In genomic region chr5:139178895-139179631, GRCm38 (mm10) we compare ENCODE assay signal across 8 mouse cellular contexts. TPM values are rescaled to one million over a fixed set of nuclear protein-coding genes. Genes with fewer than 3 reads are reported as not detected.
DNase-seq lines count a peak whose midpoint lies in the region; ATAC-seq and TF ChIP-seq lines count a peak whose summit lies in the region.

No protein-coding gene starts in this region.

- H3K27me3 ChIP-seq in forebrain, embryonic 15.5 days, result no peaks in the 10 kb centered on the region

- H3K36me3 ChIP-seq in ES-E14 (ENCODE audit: control insufficient read depth, insufficient read depth, low read length, poor library complexity, severe bottlenecking), result peaks cover 51% of the 10 kb centered on the region
- H3K36me3 ChIP-seq in forebrain, embryonic 15.5 days, result peaks cover 34% of the 10 kb centered on the region

- no peak overlapping the region for H3K4me2 ChIP-seq in forebrain, embryonic 15.5 days (replicated peaks)

- no peak overlapping the region for H3K27ac ChIP-seq in ES-E14 (ENCODE audit: insufficient read depth, low read depth, low read length, poor library complexity, severe bottlenecking)
- H3K27ac ChIP-seq in forebrain, embryonic 15.5 days (replicated peaks), result no peak overlapping the region
- no peak overlapping the region for H3K27ac ChIP-seq in olfactory bulb, adult 2 months (ENCODE audit: insufficient read depth, low read depth, low read length)

- peak; percentile 96 for TF ChIP-seq CTCF in lung, adult 2 months (IDR thresholded peaks at IDR 0.05; ENCODE audit: insufficient read depth, low read length)
- TF ChIP-seq CTCF in olfactory bulb, adult 2 months (IDR thresholded peaks at IDR 0.05; ENCODE audit: insufficient read depth, low read depth, low read length), result peak; percentile 85

- no peak for TF ChIP-seq POLR2A in lung, adult 2 months (IDR thresholded peaks at IDR 0.05; ENCODE audit: borderline replicate concordance, extremely low read depth, low read depth, low read length)
- TF ChIP-seq POLR2A in olfactory bulb, adult 2 months (IDR thresholded peaks at IDR 0.05; ENCODE audit: insufficient read depth, low read depth, low read length), result no peak

- no peaks in the 10 kb centered on the region for H3K9me3 ChIP-seq in ES-E14 (ENCODE audit: control insufficient read depth, insufficient read depth, low read depth, low read length)
- H3K9me3 ChIP-seq in forebrain, embryonic 15.5 days, result no peaks in the 10 kb centered on the region

- WGBS in forebrain, embryonic 15.5 days, result 25% methylated on average over 11 of the region's 11 CpGs
- 24% methylated on average over 11 of the region's 11 CpGs for WGBS in lung, adult 2 months
- WGBS in olfactory bulb, adult 2 months, result 25% methylated on average over 11 of the region's 11 CpGs

- DNase-seq in ES-E14 (ENCODE audit: low read depth, low spot score), result peak; percentile 66
- peak; percentile 69 for DNase-seq in cerebellum, adult 11-12 months
- peak; percentile 87 for DNase-seq in heart, postnatal 4 days
- peak; percentile 66 to 83 for DNase-seq in layer of hippocampus, adult 18-20 months (ENCODE audit: low spot score in 2 of 2)
- peak; percentile 76 for DNase-seq in lung, adult 2 months
- peak; percentile 86 for DNase-seq in thymus, postnatal 0 days (ENCODE audit: low spot score)

- in situ Hi-C loops in ES-E14 (cut with MboI; ENCODE audit: low sequenced_read_pairs in 2 of 2, unreplicated experiment in 2 of 2), result loop anchor here (5.0 to 10.0 kb wide), 3 partner anchors 92 to 324 kb away; no protein-coding TSS in a partner anchor

- ATAC-seq in forebrain, embryonic 15.5 days (replicated peaks), result peak; percentile 77

- H3K4me3 ChIP-seq in ES-E14 (ENCODE audit: insufficient read depth in 1 of 2, low read depth in 1 of 2, low read length in 2 of 2, poor library complexity in 1 of 2, severe bottlenecking in 1 of 2), result no peak overlapping the region
- no peak overlapping the region for H3K4me3 ChIP-seq in forebrain, embryonic 15.5 days
- no peak overlapping the region for H3K4me3 ChIP-seq in lung, adult 2 months (replicated peaks; ENCODE audit: extremely low read depth, low read depth, low read length)
- H3K4me3 ChIP-seq in olfactory bulb, adult 2 months (ENCODE audit: insufficient read depth, low read depth, low read length), result no peak overlapping the region

- no peaks in the 10 kb centered on the region for H3K4me1 ChIP-seq in ES-E14 (ENCODE audit: control insufficient read depth in 2 of 2, insufficient read depth in 2 of 2, low read length in 2 of 2, poor library complexity in 1 of 2)
- H3K4me1 ChIP-seq in forebrain, embryonic 15.5 days, result peaks cover 14% of the 10 kb centered on the region
- H3K4me1 ChIP-seq in lung, adult 2 months (ENCODE audit: control insufficient read depth, insufficient read depth, low read length), result peaks cover 9% of the 10 kb centered on the region
- peaks cover 17% of the 10 kb centered on the region for H3K4me1 ChIP-seq in olfactory bulb, adult 2 months (ENCODE audit: control insufficient read depth, insufficient read depth, low read length)

- H3K9ac ChIP-seq in ES-E14 (ENCODE audit: insufficient read depth, low read depth, low read length, poor library complexity, severe bottlenecking), result no peak overlapping the region
- H3K9ac ChIP-seq in forebrain, embryonic 15.5 days (replicated peaks), result no peak overlapping the region

TF ChIP-seq in ES-E14, 5 proteins besides CTCF, POLR2A, EP300 and RAD21:
- TF ChIP-seq ZNF384 (IDR thresholded peaks at IDR 0.05; ENCODE audit: low read depth, low read length) (no peak), HCFC1 (IDR thresholded peaks at IDR 0.05; ENCODE audit: borderline replicate concordance, insufficient read depth, low read length) (no peak), ZC3H11A (IDR thresholded peaks at IDR 0.05; ENCODE audit: borderline replicate concordance, low read depth, low read length) (peak; percentile 89; the same call in 1 of the 2 replicates), MAFK (IDR thresholded peaks at IDR 0.05; ENCODE audit: insufficient read depth, low read depth, low read length) (no peak), CHD2 (IDR thresholded peaks at IDR 0.05; ENCODE audit: low read depth, low read length) (no peak)

RNA-seq across cellular contexts. Expression of gene Sun1, which starts 21.4 kb away (rescaled TPM):
- total RNA-seq in ES-E14 (2012; rRNA removed), result 183 and 289 TPM in 2 replicates
- polyA plus RNA-seq in forebrain, embryonic 15.5 days (2015; fragmentation: Nextera tagmentation; extraction: Ambion mirVana), result 51.5 and 54.3 TPM in 2 replicates
- total RNA-seq in heart, postnatal 4 days (2021), result 10 to 100 TPM; 40.7 to 43.0 TPM
- total RNA-seq in layer of hippocampus, adult 18-20 months (2021), result 10 to 100 TPM; 80.3 to 86.3 TPM
- polyA plus RNA-seq in lung, adult 2 months (2012; rRNA removed), result 48.5 and 57.9 TPM in 2 replicates
- polyA plus RNA-seq in olfactory bulb, adult 2 months (2012; ENCODE audit: insufficient read depth, insufficient read length, low replicate concordance, missing spikeins), result not detected in 2 replicates
- 19.0 and 19.4 TPM in 2 replicates for polyA plus RNA-seq in thymus, postnatal 0 days (2015; fragmentation: Nextera tagmentation; extraction: Ambion mirVana)

RNA-seq across cellular contexts. Expression of gene Dnaaf5, which starts 29.0 kb away (rescaled TPM):
- total RNA-seq in ES-E14 (2012; rRNA removed), result 22.5 and 22.8 TPM in 2 replicates
- 3.2 and 3.9 TPM in 2 replicates for polyA plus RNA-seq in forebrain, embryonic 15.5 days (2015; fragmentation: Nextera tagmentation; extraction: Ambion mirVana)
- 10 to 100 TPM; 19.1 to 19.5 TPM for total RNA-seq in heart, postnatal 4 days (2021)
- 1 to 10 TPM; 7.0 to 9.0 TPM for total RNA-seq in layer of hippocampus, adult 18-20 months (2021)
- 24.5 and 25.6 TPM in 2 replicates for polyA plus RNA-seq in lung, adult 2 months (2012; rRNA removed)
- not detected in 2 replicates for polyA plus RNA-seq in olfactory bulb, adult 2 months (2012; ENCODE audit: insufficient read depth, insufficient read length, low replicate concordance, missing spikeins)
- polyA plus RNA-seq in thymus, postnatal 0 days (2015; fragmentation: Nextera tagmentation; extraction: Ambion mirVana), result 3.4 and 4.1 TPM in 2 replicates

RNA-seq across cellular contexts. Expression of gene Prkar1b, which starts 29.3 kb away (rescaled TPM):
- 0.74 and 3.8 TPM in 2 replicates for total RNA-seq in ES-E14 (2012; rRNA removed)
- polyA plus RNA-seq in forebrain, embryonic 15.5 days (2015; fragmentation: Nextera tagmentation; extraction: Ambion mirVana), result 171 and 193 TPM in 2 replicates
- 1 to 10 TPM; 2.3 to 2.8 TPM for total RNA-seq in heart, postnatal 4 days (2021)
- total RNA-seq in layer of hippocampus, adult 18-20 months (2021), result 100 to 1,000 TPM; 435 to 459 TPM
- polyA plus RNA-seq in lung, adult 2 months (2012; rRNA removed), result 18.8 and 19.5 TPM in 2 replicates
- not detected in 2 replicates for polyA plus RNA-seq in olfactory bulb, adult 2 months (2012; ENCODE audit: insufficient read depth, insufficient read length, low replicate concordance, missing spikeins)
- 2.4 and 3.5 TPM in 2 replicates for polyA plus RNA-seq in thymus, postnatal 0 days (2015; fragmentation: Nextera tagmentation; extraction: Ambion mirVana)
